In genomic region chr2:28309122-28309521, GRCm38 (mm10) we compare ENCODE assay signal across 15 mouse cellular contexts.
DNase-seq lines count a peak whose midpoint lies in the region.
"Had no signal": no experiment of that assay in that cellular context is flagged by ENCODE, and none has a peak within 500 bp of the region (broad histone marks: within the 10 kb centered on the region; RNA-seq: fewer than 3 reads in every experiment).

No protein-coding gene starts in this region.

- DNase-seq in cerebellum, postnatal 10 days = peak; percentile 79 to 88
- no peak for DNase-seq in cerebellum, adult 11 months
- peak; percentile 55 for DNase-seq in gastrocnemius, postnatal 14 days
- no peak for DNase-seq in gastrocnemius, postnatal 4 days (ENCODE audit: low spot score in 2 of 2)
- peak; percentile 21 to 37 for DNase-seq in layer of hippocampus, postnatal 10 days (ENCODE audit: low spot score in 2 of 2)
- no peak for DNase-seq in layer of hippocampus, adult 9-11 months
- DNase-seq in heart, postnatal 4 days = peak; percentile 17
- DNase-seq: adrenal gland, postnatal 25 days; kidney, adult 2 months; kidney, postnatal 10 days; lung, adult 2 months; lung, postnatal 36 days; midbrain, embryonic 14.5 days; thymus, adult 2 months; thymus, postnatal 4 days had no signal

- intact Hi-C loops in gastrocnemius, postnatal 14 days (cut with DNase I; ENCODE audit: low total_unique reads) = loop anchor here (5.0 kb wide), 1 partner anchor 108 kb away; no protein-coding TSS in a partner anchor

Comparison
In these comparisons a context has a peak if more than half of its experiments do, and no peak if none do; other contexts are left out.
1. DNase-seq: peak in cerebellum, postnatal 10 days (2 of 2), gastrocnemius, postnatal 14 days (single experiment), layer of hippocampus, postnatal 10 days (2 of 2) and heart, postnatal 4 days (single experiment); none in cerebellum, adult 11 months (single experiment), gastrocnemius, postnatal 4 days (0 of 2) and layer of hippocampus, adult 9-11 months (single experiment).